Mouse (Mus musculus) kidney, adult 2 months (tissue): ENCODE data around the gene Rps6kc1.

Experiments
- CTCF ChIP-seq: fragments of 200-500 bp; conservative IDR thresholded peaks from 2 replicates; pipeline ENCODE4 v1.5.1; 2011; ENCODE audit warnings: low read depth, mild to moderate bottlenecking, control low read depth, low read length, moderate library complexity, mixed read lengths; ENCODE audit not compliant: insufficient read depth, insufficient read length
- POLR2A ChIP-seq: fragments of 200-500 bp; IDR thresholded peaks from one replicate; pipeline ENCODE4 v1.6.1; 2011; ENCODE audit warnings: low read depth, low read length, control low read depth

- TF ChIP-seq CTCF (no peak), POLR2A (no peak)
Observed at GRCm38 (mm10) chr1:190834201-190834907, 77.2 kb downstream of the Rps6kc1 start.
